Mouse (Mus musculus): ENCODE data around the gene Kcnh1.

- TF ChIP-seq GATA1 (IDR thresholded peaks at IDR 0.05; ENCODE audit: low read length) (no peak), TAL1 (IDR thresholded peaks at IDR 0.05; ENCODE audit: low read length) (no peak)
Measured at GRCm38 (mm10) chr1:192312446-192312845, 121.9 kb downstream of the Kcnh1 start.
